Mouse (Mus musculus): ENCODE measurements around the gene Zfp651. TPM values are rescaled to one million over a fixed set of nuclear protein-coding genes. Genes with fewer than 3 reads are reported as not detected.

Zfp651 gene
- polyA plus RNA-seq, 1 experiment from 2014 or later, result 4.0 TPM

- Histone ChIP-seq H3K27me3 (replicated peaks; ENCODE audit: control insufficient read depth, insufficient read depth, low read length) (no peaks in the 10 kb centered on the region), H3K27ac (ENCODE audit: low read length) (no peak overlapping the region), H3K4me2 (ENCODE audit: low read depth, low read length) (no peak overlapping the region), H3K4me1 (ENCODE audit: control insufficient read depth, insufficient read depth, low read length) (no peaks in the 10 kb centered on the region), H3K9ac (ENCODE audit: low read depth, low read length) (no peak overlapping the region), H3K4me3 (ENCODE audit: low read length) (no peak overlapping the region), H3K9me3 (ENCODE audit: control insufficient read depth, low read length) (no peaks in the 10 kb centered on the region), H3K36me3 (ENCODE audit: control insufficient read depth, insufficient read depth, low read length) (peaks cover 7% of the 10 kb centered on the region)
- ATAC-seq, result no peak
- WGBS, result 95% methylated on average over 3 of the region's 3 CpGs
Observed at GRCm38 (mm10) chr9:121741168-121741567, 18.0 kb upstream of the Zfp651 start.

- Histone ChIP-seq H3K4me1 (ENCODE audit: control insufficient read depth, insufficient read depth, low read length) (no peaks in the 10 kb centered on the region), H3K36me3 (ENCODE audit: control insufficient read depth, insufficient read depth, low read length) (peaks cover 19% of the 10 kb centered on the region), H3K4me3 (ENCODE audit: low read length) (no peak overlapping the region), H3K9ac (ENCODE audit: low read depth, low read length) (no peak overlapping the region), H3K4me2 (ENCODE audit: low read depth, low read length) (no peak overlapping the region), H3K27me3 (replicated peaks; ENCODE audit: control insufficient read depth, insufficient read depth, low read length) (no peaks in the 10 kb centered on the region), H3K27ac (ENCODE audit: low read length) (no peak overlapping the region), H3K9me3 (ENCODE audit: control insufficient read depth, low read length) (no peaks in the 10 kb centered on the region)
- ATAC-seq, result no peak
- WGBS, result 85% methylated on average over 8 of the region's 8 CpGs
Observed at GRCm38 (mm10) chr9:121744051-121744450, 15.1 kb upstream of the Zfp651 start.

DNA sequence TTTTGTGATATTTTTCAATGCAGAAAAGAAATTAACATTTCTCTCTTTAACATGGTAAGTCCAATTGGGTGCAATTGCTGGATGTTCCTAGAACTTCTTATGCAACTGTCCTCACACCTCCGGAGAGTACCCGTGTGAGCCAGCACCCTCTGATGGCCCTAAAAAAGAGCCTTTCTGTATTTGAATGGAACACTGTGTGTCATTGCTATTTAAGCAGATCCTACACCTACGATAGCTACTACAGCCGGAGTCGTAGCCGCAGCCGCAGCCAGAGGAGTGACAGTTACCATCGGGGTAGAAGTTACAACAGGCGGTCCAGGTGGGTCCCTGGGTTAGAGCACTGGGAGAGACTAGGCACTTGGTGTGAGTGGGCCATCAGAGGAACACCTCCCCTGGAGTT lies 6.4 kb upstream of the Zfp651 start:
- Histone ChIP-seq H3K4me1 (ENCODE audit: control insufficient read depth, insufficient read depth, low read length) (no peaks in the 10 kb centered on the region), H3K4me2 (ENCODE audit: low read depth, low read length) (no peak overlapping the region), H3K4me3 (ENCODE audit: low read length) (no peak overlapping the region), H3K27me3 (replicated peaks; ENCODE audit: control insufficient read depth, insufficient read depth, low read length) (no peaks in the 10 kb centered on the region), H3K9ac (ENCODE audit: low read depth, low read length) (no peak overlapping the region), H3K27ac (ENCODE audit: low read length) (no peak overlapping the region), H3K9me3 (ENCODE audit: control insufficient read depth, low read length) (no peaks in the 10 kb centered on the region), H3K36me3 (ENCODE audit: control insufficient read depth, insufficient read depth, low read length) (peaks cover 37% of the 10 kb centered on the region)
- no peak for ATAC-seq
- 95% methylated on average over 9 of the region's 9 CpGs for WGBS

GRCm38 (mm10) chr9:121754624-121755023 lies 4.5 kb upstream of the Zfp651 start:
- Histone ChIP-seq H3K9ac (ENCODE audit: low read depth, low read length) (no peak overlapping the region), H3K4me3 (ENCODE audit: low read length) (no peak overlapping the region), H3K4me1 (ENCODE audit: control insufficient read depth, insufficient read depth, low read length) (peaks cover 15% of the 10 kb centered on the region), H3K27me3 (replicated peaks; ENCODE audit: control insufficient read depth, insufficient read depth, low read length) (no peaks in the 10 kb centered on the region), H3K9me3 (ENCODE audit: control insufficient read depth, low read length) (no peaks in the 10 kb centered on the region), H3K27ac (ENCODE audit: low read length) (no peak overlapping the region), H3K36me3 (ENCODE audit: control insufficient read depth, insufficient read depth, low read length) (peaks cover 28% of the 10 kb centered on the region), H3K4me2 (ENCODE audit: low read depth, low read length) (no peak overlapping the region)
- ATAC-seq, result no peak
- 80% methylated on average over 3 of the region's 3 CpGs for WGBS

DNA sequence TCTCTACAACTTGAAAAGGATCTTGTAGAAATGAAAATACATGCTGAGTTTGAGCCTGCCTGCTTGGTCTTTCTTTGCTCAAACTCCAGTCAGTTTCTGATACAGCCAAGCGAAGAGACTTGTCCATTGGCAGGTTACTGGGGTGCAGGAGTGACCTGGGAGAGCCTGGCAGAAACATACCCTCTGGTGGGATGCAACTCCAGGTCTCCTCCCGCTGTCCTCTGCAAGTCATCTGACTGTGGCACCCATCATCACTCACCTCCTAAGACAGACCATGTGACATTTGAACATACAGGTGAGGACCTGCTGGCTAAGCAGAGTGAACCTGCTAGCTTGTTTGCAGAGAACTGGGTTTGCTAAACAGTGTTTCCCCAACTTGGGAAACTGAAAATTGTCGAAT lies 2.3 kb upstream of the Zfp651 start:
- H3K4me1 ChIP-seq (ENCODE audit: control insufficient read depth, insufficient read depth, low read length), result peaks cover 29% of the 10 kb centered on the region
- no peaks in the 10 kb centered on the region for H3K27me3 ChIP-seq (replicated peaks; ENCODE audit: control insufficient read depth, insufficient read depth, low read length)
- no peaks in the 10 kb centered on the region for H3K9me3 ChIP-seq (ENCODE audit: control insufficient read depth, low read length)
- no peak overlapping the region for H3K4me2 ChIP-seq (ENCODE audit: low read depth, low read length)
- no peak for ATAC-seq
- no peak overlapping the region for H3K4me3 ChIP-seq (ENCODE audit: low read length)
- H3K9ac ChIP-seq (ENCODE audit: low read depth, low read length), result no peak overlapping the region
- H3K27ac ChIP-seq (ENCODE audit: low read length), result no peak overlapping the region
- WGBS, result 78% methylated on average over 3 of the region's 3 CpGs
- H3K36me3 ChIP-seq (ENCODE audit: control insufficient read depth, insufficient read depth, low read length), result peaks cover 13% of the 10 kb centered on the region

- WGBS, result 60% methylated on average over 3 of the region's 3 CpGs
- Histone ChIP-seq H3K36me3 (ENCODE audit: control insufficient read depth, insufficient read depth, low read length) (peaks cover 12% of the 10 kb centered on the region), H3K27ac (ENCODE audit: low read length) (no peak overlapping the region), H3K4me2 (ENCODE audit: low read depth, low read length) (no peak overlapping the region), H3K4me1 (ENCODE audit: control insufficient read depth, insufficient read depth, low read length) (peaks cover 31% of the 10 kb centered on the region), H3K9ac (ENCODE audit: low read depth, low read length) (no peak overlapping the region), H3K27me3 (replicated peaks; ENCODE audit: control insufficient read depth, insufficient read depth, low read length) (no peaks in the 10 kb centered on the region), H3K9me3 (ENCODE audit: control insufficient read depth, low read length) (no peaks in the 10 kb centered on the region), H3K4me3 (ENCODE audit: low read length) (no peak overlapping the region)
- ATAC-seq, result no peak
Observed at GRCm38 (mm10) chr9:121757432-121757831, 1.7 kb upstream of the Zfp651 start.

DNA sequence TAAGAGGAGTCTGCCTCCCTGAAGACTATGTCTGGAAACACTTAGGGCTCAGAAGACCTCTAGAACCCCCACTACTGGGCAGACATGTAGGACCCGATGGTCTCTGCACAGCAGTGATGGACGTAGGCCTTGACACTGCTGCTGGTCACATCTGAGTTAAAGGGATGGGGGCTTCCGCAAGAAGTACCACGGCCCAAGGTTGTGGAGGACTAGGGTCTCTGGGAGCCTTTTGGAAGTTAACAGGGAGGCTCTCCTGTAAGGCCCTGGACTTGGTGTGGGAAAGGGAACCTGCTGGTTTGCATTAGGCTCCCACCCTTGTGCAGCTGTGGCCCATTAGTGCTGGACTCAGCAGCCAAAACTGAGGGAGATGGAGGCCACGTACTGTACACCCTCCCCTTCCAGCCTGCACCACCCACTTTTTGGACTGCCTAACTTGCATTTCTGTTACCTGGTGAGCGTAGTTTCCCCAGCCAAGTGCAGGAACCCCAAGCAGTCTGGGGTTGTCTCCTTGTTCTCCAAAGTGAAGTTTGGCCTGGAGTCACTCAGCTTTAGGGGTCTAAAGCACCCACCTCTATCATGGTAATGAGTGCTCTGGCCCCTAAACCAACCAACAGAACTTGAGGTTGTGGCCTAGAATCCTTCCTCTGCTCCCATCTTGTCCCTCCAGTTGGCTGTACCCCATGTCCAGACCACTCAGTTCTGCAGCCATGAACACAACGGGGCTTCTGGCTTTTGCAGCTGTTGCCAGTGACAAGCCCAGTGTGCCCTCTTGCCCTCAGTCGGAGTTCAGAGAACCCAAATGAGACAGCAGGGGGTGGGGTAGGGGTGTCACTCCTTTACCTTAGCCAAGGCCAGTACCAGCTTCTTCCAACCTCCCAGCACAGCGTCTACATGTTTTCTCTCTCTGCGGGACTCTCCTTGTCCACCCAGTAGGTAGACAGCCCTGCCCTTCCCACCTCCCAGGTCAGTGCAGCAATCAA lies 1.0 kb upstream of the Zfp651 start:
- Histone ChIP-seq H3K27ac (ENCODE audit: low read length) (no peak overlapping the region), H3K4me3 (ENCODE audit: low read length) (peak overlapping the region; percentile 81), H3K27me3 (replicated peaks; ENCODE audit: control insufficient read depth, insufficient read depth, low read length) (no peaks in the 10 kb centered on the region), H3K9ac (ENCODE audit: low read depth, low read length) (peak overlapping the region; percentile 92), H3K4me2 (ENCODE audit: low read depth, low read length) (peak overlapping the region; percentile 97), H3K36me3 (ENCODE audit: control insufficient read depth, insufficient read depth, low read length) (peaks cover 11% of the 10 kb centered on the region), H3K4me1 (ENCODE audit: control insufficient read depth, insufficient read depth, low read length) (peaks cover 31% of the 10 kb centered on the region), H3K9me3 (ENCODE audit: control insufficient read depth, low read length) (no peaks in the 10 kb centered on the region)
- no peak for ATAC-seq
- WGBS, result 53% methylated on average over 10 of the region's 10 CpGs

- Histone ChIP-seq H3K9ac (ENCODE audit: low read depth, low read length) (peak overlapping the region; percentile 92), H3K27ac (ENCODE audit: low read length) (peak overlapping the region; percentile 92), H3K36me3 (ENCODE audit: control insufficient read depth, insufficient read depth, low read length) (peaks cover 11% of the 10 kb centered on the region; the same call in 1 of the 2 replicates), H3K9me3 (ENCODE audit: control insufficient read depth, low read length) (no peaks in the 10 kb centered on the region), H3K4me3 (ENCODE audit: low read length) (peak overlapping the region; percentile 81), H3K4me2 (ENCODE audit: low read depth, low read length) (peak overlapping the region; percentile 97), H3K4me1 (ENCODE audit: control insufficient read depth, insufficient read depth, low read length) (peaks cover 31% of the 10 kb centered on the region), H3K27me3 (replicated peaks; ENCODE audit: control insufficient read depth, insufficient read depth, low read length) (no peaks in the 10 kb centered on the region)
- whole genome bisulfite sequencing, result 1% methylated on average over 41 of the region's 43 CpGs
- peak; percentile 68 for ATAC-seq
Observed at GRCm38 (mm10) chr9:121760271-121761090, 1.4 kb downstream of the Zfp651 start.

GRCm38 (mm10) chr9:121761091-121761665 lies 2.0 kb downstream of the Zfp651 start:
- peak overlapping the region; percentile 81 for H3K4me3 ChIP-seq (ENCODE audit: low read length)
- 58% methylated on average over 10 of the region's 10 CpGs for WGBS
- H3K27ac ChIP-seq (ENCODE audit: low read length), result no peak overlapping the region; the same call in 1 of the 2 replicates
- peak overlapping the region; percentile 97 for H3K4me2 ChIP-seq (ENCODE audit: low read depth, low read length)
- no peaks in the 10 kb centered on the region for H3K27me3 ChIP-seq (replicated peaks; ENCODE audit: control insufficient read depth, insufficient read depth, low read length)
- no peaks in the 10 kb centered on the region for H3K9me3 ChIP-seq (ENCODE audit: control insufficient read depth, low read length)
- peaks cover 31% of the 10 kb centered on the region for H3K4me1 ChIP-seq (ENCODE audit: control insufficient read depth, insufficient read depth, low read length)
- peaks cover 12% of the 10 kb centered on the region; the same call in 1 of the 2 replicates for H3K36me3 ChIP-seq (ENCODE audit: control insufficient read depth, insufficient read depth, low read length)
- H3K9ac ChIP-seq (ENCODE audit: low read depth, low read length), result peak overlapping the region; percentile 92
- no peak for ATAC-seq
